Mouse (Mus musculus): ENCODE measurements around the gene Dnajb3.

The Dnajb3 gene

DNA sequence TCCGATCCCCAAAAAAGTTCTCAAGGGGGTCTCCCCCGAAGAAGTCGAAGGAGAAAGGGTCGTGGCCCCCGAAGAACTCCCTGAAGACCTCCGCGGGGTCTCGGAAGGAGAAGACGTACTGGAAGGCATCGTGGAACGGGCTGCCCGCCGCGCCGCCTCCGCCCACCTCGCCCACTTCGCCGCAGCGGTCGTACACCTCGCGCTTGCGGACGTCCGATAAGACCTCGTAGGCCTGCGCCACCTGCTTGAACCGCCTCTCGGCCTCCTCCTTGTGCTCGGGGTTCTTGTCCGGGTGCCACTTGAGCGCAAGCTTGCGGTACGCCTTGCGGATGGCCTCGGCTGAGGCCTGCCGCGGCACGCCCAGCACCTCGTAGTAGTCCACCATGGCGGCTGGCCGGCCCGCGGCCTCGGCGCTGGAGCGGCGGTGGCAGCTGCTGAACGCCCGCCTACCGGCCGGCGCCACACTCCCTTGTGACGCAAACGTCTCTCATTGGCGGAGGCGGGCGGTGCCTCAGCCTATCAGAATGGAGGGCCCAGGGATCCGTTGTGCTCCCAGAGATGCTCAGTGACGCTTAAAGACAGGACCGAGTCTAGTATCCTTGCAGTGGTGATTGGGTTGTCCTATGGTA, at the start of gene Dnajb3:
TSS of gene Dnajb3 (minus strand) at position 489 of the 629 bp plus-strand sequence.
- DNase-seq = peak; percentile 85

DNA sequence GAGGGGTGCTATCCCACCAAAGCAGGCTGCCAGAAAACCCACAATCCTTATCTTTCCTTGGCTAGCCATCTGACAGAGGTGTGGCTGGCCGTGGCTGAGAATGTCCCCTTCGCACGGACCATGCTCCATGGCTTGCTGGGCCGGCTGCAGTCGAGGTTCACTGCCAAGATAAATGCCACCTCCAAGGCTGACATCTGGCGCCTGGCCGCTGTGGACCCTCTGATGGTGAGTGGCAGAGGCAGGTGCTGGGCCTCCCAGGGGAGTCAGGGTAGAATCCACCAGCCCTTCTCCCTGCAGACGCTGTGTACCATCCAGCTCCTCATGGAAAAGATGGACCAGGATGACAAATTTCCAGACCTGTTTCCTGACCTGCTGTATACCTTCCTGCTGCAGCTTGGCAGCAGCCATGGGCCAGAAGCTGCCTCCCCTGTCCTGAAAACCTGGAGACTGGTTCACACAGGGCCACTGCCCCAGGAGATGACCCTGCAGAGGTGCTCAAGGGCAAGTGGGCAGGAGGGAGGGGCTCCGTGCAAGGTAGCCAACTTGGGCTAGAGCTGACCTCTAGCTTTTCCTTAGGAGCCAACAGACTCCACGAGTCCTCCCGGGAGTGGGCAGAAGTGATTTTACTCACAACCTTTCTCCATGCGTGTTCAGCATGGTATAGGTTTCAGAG, 49.3 kb upstream of the Dnajb3 start:
- no peak for DNase-seq

DNA sequence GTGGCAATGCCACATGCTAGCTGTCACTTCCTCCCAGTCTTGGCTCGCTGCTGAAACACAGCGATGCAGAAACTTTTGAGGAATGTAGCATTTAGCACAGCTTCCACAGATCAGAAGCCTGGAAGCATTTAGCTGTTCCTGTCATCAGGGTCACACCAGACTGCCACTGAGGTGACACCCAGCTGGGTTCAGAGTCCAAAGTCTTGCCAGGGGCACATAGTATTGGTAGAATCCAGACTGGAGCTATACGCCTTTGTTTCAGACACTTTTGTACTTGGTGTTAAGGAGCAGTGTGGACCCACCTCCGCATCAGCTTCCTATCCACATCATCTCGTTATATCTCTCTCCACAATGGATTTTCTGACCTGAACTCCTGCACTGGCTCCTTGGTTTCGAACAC, 48.0 kb upstream of the Dnajb3 start:
- DNase-seq = no peak

DNA sequence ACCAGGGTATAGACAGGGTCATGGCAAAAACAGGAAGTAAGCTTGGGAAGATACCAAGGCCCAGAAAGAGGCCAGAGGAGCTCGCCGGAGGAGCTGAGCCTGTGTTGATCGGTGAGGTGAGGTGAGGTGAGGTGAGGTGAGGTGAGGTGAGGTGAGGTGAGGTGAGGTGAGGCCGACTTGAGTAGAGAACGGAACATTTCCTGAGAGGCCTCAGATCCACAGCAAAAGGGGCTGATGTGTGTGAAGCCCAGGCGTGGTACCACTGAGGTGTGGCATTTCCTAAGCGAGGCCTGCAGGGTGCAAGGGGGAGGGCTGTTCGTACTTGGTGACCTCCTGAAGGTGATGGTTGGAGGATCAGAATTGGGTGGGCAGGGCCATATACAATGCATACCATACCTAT, 47.5 kb upstream of the Dnajb3 start:
- no peak for DNase-seq

DNA sequence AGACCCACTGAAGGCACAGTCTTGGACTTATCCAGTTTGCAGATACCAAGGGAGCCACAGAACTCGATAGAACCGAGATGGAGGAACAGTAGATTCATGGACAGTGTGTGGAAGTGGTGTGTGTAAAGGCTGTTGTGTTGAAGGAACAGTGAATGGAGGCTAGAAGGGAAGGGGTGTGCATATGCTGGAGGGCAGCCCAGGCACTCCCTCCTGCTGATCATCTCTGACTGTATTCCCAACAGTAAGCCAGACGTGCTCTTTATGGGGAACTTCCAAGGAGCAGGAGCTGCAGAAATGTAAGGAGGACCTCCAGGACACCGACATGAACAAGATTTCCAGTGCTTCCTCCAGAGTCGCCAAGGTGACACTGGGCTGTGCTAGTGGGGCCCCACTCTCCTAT, 44.4 kb upstream of the Dnajb3 start:
- DNase-seq = no peak

DNA sequence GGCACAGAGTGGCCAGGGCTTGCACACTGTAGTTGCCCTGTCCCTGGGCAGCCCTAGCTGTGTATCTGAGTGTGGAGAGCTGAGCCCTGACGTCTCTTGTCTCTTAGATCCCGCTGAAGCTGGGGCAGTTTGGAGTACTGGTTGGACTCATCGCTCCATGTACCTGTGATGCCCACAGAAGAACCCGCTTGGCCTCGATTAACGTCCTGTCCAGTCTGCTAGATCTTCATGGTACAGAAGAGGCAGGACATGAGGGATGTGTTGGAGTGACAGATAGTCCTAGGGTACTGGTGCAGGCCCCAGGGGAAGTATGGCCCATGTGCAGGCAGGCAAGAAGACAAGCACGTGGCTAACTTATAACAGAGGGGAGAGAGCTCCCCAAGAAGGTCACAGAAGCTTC, 44.0 kb upstream of the Dnajb3 start:
- DNase-seq = no peak

DNA sequence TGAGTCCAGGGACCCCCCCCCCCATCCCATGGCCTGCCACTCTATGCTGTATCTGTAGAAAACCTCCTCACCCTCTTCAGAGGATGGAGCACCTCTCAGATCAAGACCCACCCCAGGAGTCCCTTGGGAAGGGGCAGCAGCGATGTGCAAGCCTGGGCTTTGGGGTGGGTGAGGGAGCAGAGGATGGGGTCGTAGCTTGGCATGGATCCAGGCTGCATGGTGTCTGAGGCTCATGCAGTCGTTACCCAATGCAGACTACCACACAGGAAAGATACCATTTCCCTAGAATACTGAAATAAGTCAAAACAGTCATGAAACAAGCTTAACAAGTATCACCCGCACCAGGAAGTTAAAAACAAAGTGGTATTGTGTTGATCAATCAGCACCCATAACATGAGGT, 43.1 kb upstream of the Dnajb3 start:
- DNase-seq = no peak

DNA sequence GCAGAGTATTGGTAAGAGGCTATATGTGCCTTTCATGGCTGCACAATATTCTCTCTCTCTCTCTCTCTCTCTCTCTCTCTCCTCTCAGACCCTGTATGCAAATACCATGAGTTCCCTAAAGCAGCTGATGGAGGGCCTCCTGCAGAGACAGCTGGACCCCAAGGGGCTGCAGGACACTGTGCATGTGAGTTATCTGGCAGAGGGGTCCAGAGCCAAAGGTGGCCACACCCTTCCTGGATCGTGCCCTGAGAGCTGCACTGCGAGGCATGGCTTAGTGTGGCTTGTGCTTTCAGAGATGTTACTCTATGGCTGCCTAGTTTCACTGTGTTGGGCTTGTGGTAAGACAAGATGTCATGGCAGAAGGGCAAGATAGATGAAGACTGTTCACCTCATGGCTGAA, 42.1 kb upstream of the Dnajb3 start:
- DNase-seq = no peak

DNA sequence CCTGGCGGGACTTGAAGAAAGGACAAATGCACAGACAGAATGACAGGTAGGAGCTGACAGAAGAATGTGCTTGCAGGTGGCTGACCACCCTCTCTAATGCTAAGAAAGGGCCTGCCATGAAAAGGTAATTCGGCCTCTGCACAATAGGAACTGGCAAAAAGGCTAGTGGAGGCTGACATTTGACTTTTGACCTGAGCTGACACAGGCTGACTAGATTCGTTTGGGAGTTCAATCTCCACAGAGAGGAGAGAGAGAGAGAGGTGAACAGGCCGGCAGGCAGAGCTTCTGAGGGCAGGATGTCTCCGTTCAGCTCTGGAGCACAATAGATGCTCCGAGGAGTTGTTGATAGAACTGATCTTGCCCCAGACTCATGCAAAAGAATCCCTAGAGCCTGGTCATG, 40.8 kb upstream of the Dnajb3 start:
- no peak for DNase-seq

DNA sequence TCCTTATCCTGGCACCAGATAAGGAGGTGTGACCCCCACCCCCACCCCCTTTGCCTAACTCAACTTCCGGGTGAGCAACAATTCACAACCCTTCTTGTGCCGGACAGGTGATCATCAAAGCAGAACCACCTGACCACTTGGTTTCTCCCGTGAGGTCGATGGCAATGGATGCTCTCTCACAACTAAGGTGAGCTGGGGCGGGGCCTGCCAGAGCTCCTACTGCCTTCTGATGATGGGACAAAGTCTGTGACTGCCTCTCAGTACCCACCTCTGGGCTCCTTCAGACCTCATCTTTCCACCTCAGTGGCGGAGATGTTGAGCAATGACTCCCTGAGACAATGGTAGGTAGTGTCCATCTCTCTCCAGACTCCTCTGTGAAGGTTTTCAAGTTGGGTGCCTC, 40.3 kb upstream of the Dnajb3 start:
- DNase-seq = no peak

DNA sequence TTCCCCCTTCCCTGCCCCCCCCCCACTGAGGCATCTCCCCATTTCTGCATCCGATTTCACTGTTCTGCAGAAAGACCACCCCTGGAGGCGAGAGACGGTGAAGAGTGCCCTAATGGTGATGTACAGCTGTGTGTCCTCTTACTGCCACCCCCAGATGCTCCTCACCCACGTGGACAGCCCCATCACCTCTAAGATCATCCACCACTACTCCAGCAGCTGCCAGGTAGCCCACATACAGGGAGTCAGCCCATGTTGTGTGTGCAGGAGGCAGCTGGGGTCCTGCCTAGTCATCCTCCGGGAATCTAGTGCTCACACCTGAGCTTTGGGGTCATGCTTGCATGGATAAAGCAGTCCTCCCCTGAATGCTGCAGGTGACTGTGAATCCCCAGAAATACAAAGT, 38.3 kb upstream of the Dnajb3 start:
- DNase-seq = no peak

DNA sequence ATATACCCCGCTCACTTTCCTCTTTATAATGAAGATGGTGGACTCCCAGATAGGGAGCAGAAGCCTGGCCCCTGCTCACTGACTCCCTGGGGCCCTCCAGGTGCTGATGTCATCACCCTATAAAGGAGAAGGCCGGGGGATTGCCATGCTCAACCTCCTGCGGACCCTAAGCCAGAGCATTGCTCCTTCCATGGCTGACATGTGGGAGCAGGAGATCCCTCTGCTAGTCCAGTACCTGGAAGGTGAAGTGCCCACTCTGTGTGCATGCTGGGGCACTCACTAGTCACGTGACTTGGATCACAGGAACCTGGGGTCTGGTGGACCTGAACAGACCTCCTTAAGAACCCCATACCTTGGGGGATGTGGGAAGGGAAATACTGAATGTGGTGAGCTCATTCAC, 35.0 kb upstream of the Dnajb3 start:
- no peak for DNase-seq

DNA sequence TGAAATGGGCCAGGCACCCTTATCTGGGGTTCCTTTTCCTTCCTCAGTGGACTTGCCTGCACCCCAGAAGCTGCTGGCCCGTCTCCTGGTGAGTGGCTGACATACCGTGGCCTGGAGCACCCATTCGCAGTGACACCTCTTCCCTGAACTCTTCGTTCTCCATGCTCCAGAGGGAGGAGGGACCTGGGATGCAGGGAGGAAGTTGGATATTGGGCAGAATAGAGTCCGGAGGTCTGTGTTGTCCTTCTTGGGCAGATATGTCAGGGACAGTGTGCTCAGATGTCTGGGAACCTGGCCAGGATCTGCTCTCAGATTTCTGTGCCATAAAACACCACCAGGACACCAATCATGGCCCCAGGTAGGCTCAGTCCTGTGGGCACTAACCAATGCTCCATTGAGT, 34.5 kb upstream of the Dnajb3 start:
- no peak for DNase-seq

DNA sequence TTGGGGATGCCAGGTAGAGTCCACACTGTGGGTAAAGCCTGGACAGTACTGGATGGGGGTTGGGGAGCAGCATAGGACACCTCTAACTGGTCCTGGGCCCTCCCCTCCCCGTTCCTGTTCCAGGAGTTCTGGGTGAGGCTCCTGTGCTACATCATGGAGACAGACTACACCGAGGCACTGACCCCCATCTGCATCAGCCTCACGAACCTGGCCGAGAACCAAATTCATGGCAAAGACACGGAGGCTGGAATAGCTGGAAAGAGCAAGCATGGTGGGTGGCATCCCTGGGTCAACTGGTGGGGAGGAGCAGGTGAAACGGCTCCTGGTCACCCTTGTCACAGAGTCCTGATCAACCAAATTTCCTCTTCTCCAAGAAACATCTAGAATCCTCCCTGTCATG, 33.2 kb upstream of the Dnajb3 start:
- DNase-seq = no peak

DNA sequence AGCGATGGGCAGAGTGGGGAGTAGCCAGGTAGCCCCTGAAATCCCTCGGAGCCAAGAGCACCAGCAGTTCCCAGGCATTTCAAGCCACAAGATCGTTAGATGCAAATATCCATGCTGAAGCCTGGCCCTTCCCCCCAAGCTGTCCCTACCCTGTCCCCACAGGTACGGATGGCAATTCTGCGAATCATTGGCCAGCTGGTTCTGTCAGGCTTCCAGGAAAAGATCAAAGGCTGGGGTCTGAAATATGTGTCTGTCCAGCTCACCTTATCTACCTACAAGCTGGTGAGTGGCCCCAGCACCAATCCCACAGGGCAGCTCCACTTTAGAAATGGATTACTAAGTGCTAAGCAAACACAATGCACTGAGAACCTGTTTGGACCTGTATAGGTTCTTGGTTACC, 31.7 kb upstream of the Dnajb3 start:
- no peak for DNase-seq

DNA sequence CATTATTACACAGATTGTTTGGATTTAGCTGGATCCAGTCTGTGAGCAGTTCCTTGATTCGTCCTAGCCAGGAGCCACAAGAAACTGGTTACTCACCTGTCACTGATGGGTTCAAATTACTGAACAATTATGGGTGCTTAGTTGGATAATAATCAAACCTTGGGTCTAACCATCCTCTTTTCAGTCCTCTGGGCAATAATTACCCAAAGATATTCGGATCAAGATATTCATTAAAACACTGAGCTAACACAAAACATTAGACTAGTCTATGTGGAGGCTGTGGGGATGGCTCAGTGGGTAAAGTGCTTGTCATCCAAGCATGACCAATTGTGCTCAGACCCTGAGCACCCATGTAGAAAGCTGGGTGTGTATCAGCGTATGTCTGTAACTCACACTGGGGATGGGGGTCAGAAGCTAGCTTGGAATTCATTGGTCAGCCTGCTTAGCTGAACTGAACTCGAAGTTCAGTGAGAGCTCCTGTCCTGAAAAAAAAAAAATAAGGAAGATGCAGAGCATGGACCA, 30.4 kb upstream of the Dnajb3 start:
- no peak for DNase-seq

DNA sequence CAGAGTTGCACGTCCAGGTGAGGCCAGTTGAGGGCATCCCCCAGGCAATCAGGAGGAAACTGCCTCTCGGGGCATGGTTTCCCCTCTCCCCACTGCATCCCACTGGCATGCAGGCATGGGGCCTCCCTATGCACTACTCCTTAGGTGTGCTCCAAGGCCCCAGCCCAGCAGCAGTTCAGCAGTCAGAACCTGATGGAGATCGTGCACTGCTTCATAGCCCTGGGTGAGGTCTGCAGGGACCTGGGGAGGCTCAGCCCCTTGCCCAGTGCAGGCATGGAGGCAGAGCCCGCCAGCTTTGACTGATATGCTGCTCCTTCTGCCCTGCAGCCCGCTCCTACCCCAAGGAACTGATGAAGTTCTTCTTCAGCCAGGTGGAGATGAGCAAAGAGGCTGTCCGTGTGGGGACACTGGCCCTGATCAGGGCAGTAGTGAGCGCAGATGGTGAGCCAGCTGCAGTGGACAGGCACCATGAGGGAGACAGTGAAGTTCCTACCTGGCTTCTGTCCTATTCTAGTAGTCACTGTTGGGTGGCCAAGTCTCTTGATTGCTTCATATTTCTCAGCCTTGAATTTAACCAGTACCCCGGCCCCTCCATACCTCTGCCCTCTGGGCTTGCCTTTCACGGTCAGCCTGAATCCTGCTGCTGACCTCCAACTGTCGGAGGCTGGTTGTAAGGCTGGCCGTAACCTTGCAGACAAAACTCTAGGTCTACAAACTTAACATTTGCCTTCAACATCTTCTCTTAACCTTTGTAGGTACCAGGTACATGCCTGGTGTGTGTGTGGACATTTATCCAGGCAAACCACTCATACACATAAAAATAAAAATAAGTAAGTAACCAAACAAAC, 29.7 kb upstream of the Dnajb3 start:
- DNase-seq = no peak

DNA sequence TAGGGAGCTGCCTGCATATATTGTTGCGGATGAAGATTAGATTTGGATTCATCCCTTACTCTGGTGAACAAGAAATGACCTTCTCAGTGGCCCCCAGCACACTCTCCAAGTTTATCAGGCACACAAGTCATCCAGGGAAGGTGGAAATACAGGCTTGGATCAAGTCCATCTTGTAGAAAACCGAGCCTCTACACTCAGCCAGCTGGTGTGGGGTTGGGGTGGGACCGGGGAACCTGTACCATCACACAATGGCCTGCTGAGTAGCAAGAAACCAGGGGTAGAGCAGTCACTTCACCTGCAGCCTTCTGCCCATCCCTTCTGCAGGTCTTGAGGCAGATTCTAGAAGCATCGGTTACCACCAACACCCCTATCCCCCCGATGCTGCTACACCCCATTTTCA, 29.1 kb upstream of the Dnajb3 start:
- no peak for DNase-seq

DNA sequence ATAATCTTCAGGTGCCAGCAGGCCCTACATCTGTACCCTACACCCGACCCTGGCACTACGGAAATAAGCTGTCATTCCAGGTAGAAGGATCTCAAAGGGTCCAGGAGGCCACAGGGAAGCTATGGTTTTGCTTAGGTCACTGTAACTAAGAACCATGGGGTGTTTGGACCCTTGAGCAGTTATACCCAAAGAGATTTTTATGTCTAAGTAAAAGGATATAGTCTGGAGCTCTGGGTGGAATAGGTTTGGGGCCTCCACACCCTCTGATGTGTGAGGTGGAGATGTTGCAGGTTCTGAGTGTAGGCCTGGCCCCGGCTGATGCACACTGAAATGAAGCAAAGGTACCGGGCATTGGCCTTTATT, 28.6 kb upstream of the Dnajb3 start:
- no peak for DNase-seq

DNA sequence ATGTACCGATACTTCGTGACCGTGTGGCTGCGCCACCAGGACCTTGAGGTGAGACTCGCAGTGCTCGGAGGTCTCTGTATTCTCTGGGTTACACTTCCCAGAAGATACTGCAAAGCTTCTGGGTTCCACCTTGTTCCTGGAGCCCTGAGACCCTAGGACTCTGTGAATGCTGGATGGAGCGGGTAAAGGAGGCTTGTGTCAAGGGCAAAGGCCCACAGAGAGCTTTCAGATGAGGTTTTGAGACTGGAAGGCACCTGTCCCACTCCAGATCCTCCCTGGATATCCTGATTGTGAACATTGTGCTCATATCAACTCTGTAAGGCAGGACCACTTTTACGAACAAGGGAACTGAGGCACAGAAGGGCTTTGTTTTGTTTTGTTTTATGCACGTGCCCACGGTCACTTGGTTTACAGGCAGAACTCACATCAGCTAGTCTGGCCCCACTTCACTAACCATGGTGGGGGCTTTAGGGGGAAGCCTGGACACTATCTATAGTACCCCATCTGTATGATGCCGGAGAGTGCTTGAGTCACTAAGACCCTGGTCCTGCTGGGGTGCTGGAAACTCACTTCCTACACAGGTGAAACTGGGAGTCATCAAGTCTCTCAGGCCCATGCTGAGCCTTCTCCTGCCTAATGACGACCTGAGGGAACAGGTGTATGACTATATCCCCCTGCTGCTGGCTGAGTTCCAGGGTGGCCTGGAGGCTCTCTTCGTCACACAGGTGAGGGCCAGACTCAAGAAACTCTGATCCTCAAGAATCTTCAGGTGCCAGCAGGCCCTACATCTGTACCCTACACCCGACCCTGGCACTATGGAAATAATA, 28.1 kb upstream of the Dnajb3 start:
- DNase-seq = no peak

DNA sequence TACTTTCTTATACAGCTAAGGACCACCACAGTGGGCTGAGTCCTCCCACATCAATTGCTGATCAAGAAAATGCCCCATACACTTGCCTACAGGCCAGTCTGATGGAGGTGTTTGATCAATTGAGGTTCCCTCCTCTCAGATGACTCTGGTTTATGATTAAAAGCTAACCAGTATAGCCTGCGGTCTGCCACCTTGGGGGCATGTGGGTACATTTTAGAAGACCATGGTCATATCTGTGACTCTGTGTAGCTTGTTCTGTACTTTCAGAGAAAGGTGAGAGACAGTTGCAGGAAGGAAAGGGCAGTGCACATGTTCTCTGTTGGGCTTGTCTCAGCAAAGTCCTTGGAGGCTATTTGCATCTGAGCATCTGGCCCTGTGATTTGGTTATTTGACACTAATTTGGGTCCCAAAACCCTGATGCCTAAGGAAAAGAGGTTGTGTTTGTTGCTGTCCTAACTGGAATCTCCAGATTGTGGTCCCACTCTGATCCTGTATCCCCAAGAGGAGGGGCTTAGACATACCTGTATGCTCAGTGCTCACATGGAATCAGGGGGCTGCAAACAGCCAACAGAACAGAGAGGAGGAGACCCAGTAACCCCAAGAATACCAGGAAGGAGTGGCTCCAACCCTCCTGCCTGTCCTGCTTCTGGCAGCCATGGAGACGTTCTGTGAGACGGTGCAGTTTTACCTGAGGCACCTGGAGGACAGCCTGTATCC, 27.2 kb upstream of the Dnajb3 start:
- no peak for DNase-seq

DNA sequence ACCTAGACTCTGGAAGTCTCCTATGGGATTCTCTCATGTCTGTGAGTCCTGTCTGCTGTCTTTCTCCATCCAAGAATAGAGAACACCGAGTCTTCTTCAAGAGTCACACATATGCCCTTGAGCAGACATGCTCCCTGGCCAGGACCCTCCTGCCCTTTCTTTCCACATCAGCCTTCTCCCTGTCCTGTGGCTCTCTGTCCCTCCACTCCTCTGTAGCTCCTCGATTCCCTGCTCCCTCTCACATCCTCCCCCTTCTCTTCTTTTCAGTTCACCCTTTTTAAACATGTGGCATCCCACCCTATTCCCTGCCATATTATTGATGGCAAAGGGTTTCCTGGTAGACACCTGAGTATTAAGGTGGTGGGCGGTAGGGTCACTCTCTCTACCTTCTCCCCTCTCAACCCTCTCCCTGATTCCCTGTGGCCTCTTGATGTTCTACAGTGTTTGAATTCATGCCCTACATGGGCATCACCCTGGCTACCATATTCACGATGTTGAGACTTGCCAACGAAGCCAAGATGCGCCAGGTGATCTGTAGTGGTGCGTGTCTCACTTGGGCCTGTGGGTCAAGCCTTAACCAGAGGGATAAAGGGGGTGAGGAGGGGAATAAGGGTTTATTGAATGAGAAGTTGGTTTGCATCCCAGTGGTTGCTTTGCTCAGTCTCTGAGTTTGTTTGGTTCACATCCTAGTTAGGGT, 26.4 kb upstream of the Dnajb3 start:
- no peak for DNase-seq

Data from cerebellum, adult 8-10 months (tissue).